Mouse (Mus musculus) embryonic fibroblast, embryonic 13.5 days (primary cell): ENCODE data around the gene Map2k1.

Experiments used
- CTCF ChIP-seq: IDR thresholded peaks from 2 replicates; pipeline ENCODE4 v1.5.1; 2011; ENCODE audit warnings: mild to moderate bottlenecking, control low read depth, low read length, moderate library complexity, borderline replicate concordance; ENCODE audit not compliant: insufficient read depth
- POLR2A ChIP-seq: IDR thresholded peaks from 2 replicates; pipeline ENCODE4 v1.6.1; 2011; ENCODE audit warnings: low read depth, mild to moderate bottlenecking, control low read depth, low read length, moderate library complexity

DNA sequence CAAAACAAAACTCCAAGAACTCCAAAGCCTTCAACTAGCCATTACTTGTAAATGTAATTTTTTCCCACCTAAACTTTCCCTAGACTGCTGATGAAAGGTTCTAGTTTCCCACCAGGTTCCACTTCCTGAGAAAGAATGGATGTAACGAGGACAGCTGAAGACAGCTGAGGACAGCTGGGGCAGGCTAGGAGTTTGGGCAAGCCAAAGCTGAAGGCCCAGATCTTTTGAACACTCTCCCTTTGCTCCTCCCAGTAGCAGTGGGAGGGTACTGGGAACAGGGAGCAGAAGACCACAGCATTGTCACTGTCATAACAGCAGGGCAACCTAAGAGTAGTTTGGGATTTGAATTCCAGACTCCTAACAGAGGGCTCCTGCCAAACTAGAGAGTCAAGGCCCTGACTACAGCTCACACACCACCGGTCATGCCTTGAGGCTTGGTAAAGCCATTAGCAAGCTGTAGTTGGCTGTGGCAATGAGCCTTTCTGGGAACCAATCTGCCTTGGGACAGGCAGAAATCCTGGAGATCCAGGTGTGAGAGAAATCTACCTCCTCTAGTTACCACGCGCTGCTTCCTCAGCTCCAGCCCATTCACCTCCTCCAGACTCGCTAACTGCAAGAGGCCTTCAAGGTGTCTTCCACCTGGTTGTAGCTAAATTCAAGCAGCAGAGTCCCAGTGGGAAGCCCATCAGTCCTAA is 55.2 kb downstream of the Map2k1 start:
- TF ChIP-seq CTCF (no peak), POLR2A (no peak)
